Mouse (Mus musculus): ENCODE data around the gene Higd2a. TPM values are rescaled to one million over a fixed set of nuclear protein-coding genes. Genes with fewer than 3 reads are reported as not detected.

The Higd2a gene
- polyA plus RNA-seq, 1 experiment from 2014 or later: 241 TPM

DNA sequence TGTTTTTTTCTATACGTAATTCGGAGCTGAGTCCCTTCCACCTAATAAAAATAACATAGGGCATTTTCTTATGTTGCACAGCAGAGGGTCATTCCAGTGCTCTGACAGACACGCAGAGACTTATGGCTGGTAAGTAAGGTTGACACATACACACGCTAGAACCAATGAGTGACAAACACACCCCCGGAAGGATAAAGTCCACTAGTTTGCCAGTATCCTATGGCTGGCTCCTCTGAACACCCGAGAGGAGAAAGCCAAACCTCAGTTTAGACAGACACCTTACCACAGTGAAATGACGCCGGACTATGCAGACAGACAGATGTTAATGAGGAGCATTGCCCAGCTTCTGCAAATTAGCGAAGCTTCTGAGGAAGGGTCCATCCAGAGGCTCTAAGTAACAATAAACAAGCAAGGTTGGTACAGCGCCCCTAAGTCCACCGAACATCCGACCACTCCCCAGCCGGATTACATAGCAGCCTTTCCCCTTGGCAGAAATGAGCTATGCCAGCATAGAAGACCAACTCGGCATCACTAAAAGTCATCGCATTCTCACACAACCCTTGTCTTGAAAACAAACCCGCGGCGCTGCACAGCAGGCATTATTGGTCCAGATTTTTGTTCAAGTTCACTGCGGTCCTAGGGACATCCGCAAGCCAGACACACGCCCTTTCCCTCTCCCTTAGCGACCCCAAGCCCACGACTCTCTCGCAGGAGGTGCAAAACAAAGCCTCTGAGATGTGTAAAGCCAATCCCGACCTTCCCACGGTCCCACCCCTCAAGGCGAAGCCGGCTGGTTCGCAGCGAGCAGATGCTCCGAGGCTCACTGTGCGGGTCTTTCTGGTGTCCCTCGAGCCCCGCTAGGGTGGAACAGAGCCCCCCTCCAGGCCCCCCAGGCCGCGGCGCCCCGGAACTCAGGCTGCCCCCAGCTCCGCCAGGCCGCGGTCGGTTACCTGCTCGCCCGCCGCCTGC is 25.5 kb upstream of the Higd2a start:
- peaks cover 3% of the 10 kb centered on the region for H3K36me3 ChIP-seq (ENCODE audit: control insufficient read depth, insufficient read depth, low read length)
- peak; percentile 55 for ATAC-seq (replicated peaks; ENCODE audit: insufficient number of reproducible peaks, low FRiP score, low TSS enrichment)
- H3K27me3 ChIP-seq (ENCODE audit: control insufficient read depth, insufficient read depth, low read length): no peaks in the 10 kb centered on the region
- H3K4me2 ChIP-seq: peak overlapping the region; percentile 83
- WGBS (ENCODE audit: insufficient replicate concordance): 11% methylated on average over 45 of the region's 45 CpGs
- H3K27ac ChIP-seq (ENCODE audit: low read depth, low read length): peak overlapping the region; percentile 42; the same call in 1 of the 2 replicates
- H3K4me1 ChIP-seq (ENCODE audit: control insufficient read depth, insufficient read depth, low read length): peaks cover 7% of the 10 kb centered on the region; the same call in 1 of the 2 replicates
- peak overlapping the region; percentile 96 for H3K4me3 ChIP-seq (ENCODE audit: low read depth, low read length)
- H3K9ac ChIP-seq (ENCODE audit: low read depth, low read length): peak overlapping the region; percentile 98
- no peaks in the 10 kb centered on the region for H3K9me3 ChIP-seq (replicated peaks; ENCODE audit: control insufficient read depth, low read length)

DNA sequence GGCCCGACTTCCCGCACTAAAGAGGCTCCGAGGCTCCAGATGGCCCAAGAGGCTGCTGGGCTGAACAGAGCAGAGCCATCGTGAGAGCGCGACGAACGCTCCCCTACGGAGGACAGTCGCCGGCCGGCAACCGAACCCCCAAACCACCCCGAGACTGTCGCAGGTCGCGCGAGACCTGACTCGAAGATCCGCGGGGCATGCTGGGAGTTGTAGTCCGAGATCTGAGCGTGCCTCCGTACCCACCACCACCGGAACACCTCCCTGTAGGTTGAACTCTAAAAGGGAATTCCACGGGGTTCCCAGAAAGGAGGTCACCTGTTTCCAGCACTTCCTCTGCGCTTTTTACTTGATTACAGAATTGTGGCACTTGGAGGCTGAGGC is 24.8 kb upstream of the Higd2a start, which contains the start of gene 4833439L19Rik:
Gene 4833439L19Rik (minus strand): TSS at position 235 of the 381 bp plus-strand sequence.
- H3K9me3 ChIP-seq (replicated peaks; ENCODE audit: control insufficient read depth, low read length): no peaks in the 10 kb centered on the region
- H3K9ac ChIP-seq (ENCODE audit: low read depth, low read length): peak within 1 kb of the TSS; percentile 98
- H3K27ac ChIP-seq (ENCODE audit: low read depth, low read length): peak within 1 kb of the TSS; percentile 42; the same call in 1 of the 2 replicates
- H3K4me2 ChIP-seq: peak within 1 kb of the TSS; percentile 83
- H3K27me3 ChIP-seq (ENCODE audit: control insufficient read depth, insufficient read depth, low read length): no peaks in the 10 kb centered on the region
- peak within 1 kb of the TSS; percentile 96 for H3K4me3 ChIP-seq (ENCODE audit: low read depth, low read length)
- peaks cover 7% of the 10 kb centered on the region; the same call in 1 of the 2 replicates for H3K4me1 ChIP-seq (ENCODE audit: control insufficient read depth, insufficient read depth, low read length)
- WGBS (ENCODE audit: insufficient replicate concordance): under 1% methylated on average over 27 of the region's 27 CpGs
- no peaks in the 10 kb centered on the region; the same call in 1 of the 2 replicates for H3K36me3 ChIP-seq (ENCODE audit: control insufficient read depth, insufficient read depth, low read length)
- ATAC-seq (replicated peaks; ENCODE audit: insufficient number of reproducible peaks, low FRiP score, low TSS enrichment): peak; percentile 94

DNA sequence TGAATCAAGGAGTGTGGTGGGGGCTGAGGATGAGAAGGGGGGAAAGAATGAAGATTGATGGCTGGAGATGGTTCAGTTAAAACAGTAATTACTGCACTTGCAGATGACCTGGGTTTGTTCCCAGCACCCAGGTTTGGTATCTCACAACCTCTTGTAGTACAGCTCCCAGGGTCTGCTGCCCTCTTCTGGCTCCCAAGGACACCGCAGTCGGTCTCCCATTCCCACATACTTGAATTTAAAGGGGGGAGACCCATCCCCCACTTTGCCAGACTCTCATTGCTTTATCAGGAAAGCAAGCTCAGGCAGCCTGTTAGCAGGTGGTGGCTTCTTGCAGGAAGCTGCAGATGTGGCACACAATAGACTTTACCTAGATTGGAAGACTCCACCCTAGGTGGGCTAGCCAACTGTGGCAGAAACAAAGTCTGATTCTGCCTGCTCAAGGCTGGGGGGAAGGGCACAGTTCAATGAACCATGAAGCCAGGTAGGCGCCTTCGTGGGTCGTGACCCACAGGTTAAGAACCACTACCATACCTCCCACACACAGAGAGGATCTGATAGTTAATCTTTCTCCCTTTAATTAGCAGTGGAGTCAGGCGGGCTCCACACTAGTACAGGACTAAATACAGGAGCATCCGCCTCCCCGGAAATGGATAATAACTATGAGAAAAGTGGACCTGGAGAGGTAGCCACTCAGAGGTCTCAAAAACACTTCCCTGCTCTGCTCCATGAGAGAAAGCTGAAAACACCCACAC is 24.2 kb upstream of the Higd2a start:
- Histone ChIP-seq H3K9me3 (replicated peaks; ENCODE audit: control insufficient read depth, low read length) (no peaks in the 10 kb centered on the region), H3K9ac (ENCODE audit: low read depth, low read length) (peak overlapping the region; percentile 98; the same call in 1 of the 2 replicates), H3K4me3 (ENCODE audit: low read depth, low read length) (peak overlapping the region; percentile 96), H3K27ac (ENCODE audit: low read depth, low read length) (no peak overlapping the region), H3K27me3 (ENCODE audit: control insufficient read depth, insufficient read depth, low read length) (no peaks in the 10 kb centered on the region), H3K4me1 (ENCODE audit: control insufficient read depth, insufficient read depth, low read length) (peaks cover 7% of the 10 kb centered on the region; the same call in 1 of the 2 replicates), H3K4me2 (peak overlapping the region; percentile 83), H3K36me3 (ENCODE audit: control insufficient read depth, insufficient read depth, low read length) (no peaks in the 10 kb centered on the region; the same call in 1 of the 2 replicates)
- 42% methylated on average over 8 of the region's 8 CpGs for WGBS (ENCODE audit: insufficient replicate concordance)
- peak; percentile 37 for ATAC-seq (replicated peaks; ENCODE audit: insufficient number of reproducible peaks, low FRiP score, low TSS enrichment)

DNA sequence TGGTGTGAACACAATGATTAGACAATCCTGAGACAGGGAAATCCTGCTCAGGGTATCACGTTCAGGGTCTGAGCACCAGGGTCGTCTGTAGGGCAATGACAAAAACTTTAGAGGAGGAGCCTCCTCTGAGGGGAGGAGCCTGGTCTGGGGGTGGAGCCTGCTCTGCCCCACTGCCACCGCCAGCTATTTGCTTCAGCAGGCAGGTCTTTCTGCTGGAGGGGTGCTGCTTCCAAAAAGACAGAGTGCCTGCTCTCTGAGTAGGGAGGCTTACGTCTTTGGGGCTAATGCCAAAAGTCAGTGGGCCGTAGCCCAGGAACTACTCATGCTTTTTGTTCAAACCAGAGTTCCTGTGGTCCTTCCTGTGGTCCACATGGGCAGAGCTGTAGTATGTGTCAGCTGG is 21.6 kb upstream of the Higd2a start:
- Histone ChIP-seq H3K27me3 (ENCODE audit: control insufficient read depth, insufficient read depth, low read length) (no peaks in the 10 kb centered on the region), H3K9me3 (replicated peaks; ENCODE audit: control insufficient read depth, low read length) (no peaks in the 10 kb centered on the region), H3K36me3 (ENCODE audit: control insufficient read depth, insufficient read depth, low read length) (no peaks in the 10 kb centered on the region), H3K4me2 (no peak overlapping the region), H3K4me1 (ENCODE audit: control insufficient read depth, insufficient read depth, low read length) (peaks cover 7% of the 10 kb centered on the region; the same call in 1 of the 2 replicates), H3K4me3 (ENCODE audit: low read depth, low read length) (no peak overlapping the region), H3K27ac (ENCODE audit: low read depth, low read length) (no peak overlapping the region), H3K9ac (ENCODE audit: low read depth, low read length) (no peak overlapping the region)
- WGBS (ENCODE audit: insufficient replicate concordance): 41% methylated on average over 5 of the region's 5 CpGs
- ATAC-seq (replicated peaks; ENCODE audit: insufficient number of reproducible peaks, low FRiP score, low TSS enrichment): no peak

DNA sequence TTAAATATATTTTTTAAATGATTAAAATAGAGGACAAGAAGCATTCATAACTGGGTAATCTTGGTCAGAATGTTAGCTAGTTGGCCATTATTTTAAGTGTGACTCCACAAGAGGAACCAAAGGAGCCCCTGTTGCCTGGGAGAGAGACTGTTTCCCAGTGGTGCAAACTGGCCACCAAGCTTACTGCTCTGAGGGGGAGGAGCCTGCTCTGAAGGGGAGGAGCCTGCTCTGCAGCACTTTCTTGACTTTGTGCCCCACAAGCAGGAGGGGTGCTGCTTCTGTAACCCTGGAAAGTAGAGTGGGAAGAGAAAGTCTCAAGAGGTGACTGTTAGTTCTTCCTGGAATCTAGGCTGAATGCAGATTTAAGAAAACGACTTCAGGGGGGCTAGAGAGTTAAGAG is 20.7 kb upstream of the Higd2a start:
- Histone ChIP-seq H3K9me3 (replicated peaks; ENCODE audit: control insufficient read depth, low read length) (no peaks in the 10 kb centered on the region), H3K4me1 (ENCODE audit: control insufficient read depth, insufficient read depth, low read length) (peaks cover 3% of the 10 kb centered on the region; the same call in 1 of the 2 replicates), H3K4me2 (no peak overlapping the region), H3K27me3 (ENCODE audit: control insufficient read depth, insufficient read depth, low read length) (no peaks in the 10 kb centered on the region), H3K36me3 (ENCODE audit: control insufficient read depth, insufficient read depth, low read length) (no peaks in the 10 kb centered on the region), H3K4me3 (ENCODE audit: low read depth, low read length) (no peak overlapping the region), H3K9ac (ENCODE audit: low read depth, low read length) (no peak overlapping the region), H3K27ac (ENCODE audit: low read depth, low read length) (no peak overlapping the region)
- ATAC-seq (replicated peaks; ENCODE audit: insufficient number of reproducible peaks, low FRiP score, low TSS enrichment): no peak
- WGBS (ENCODE audit: insufficient replicate concordance): 45% methylated on average over 1 of the region's 1 CpGs

DNA sequence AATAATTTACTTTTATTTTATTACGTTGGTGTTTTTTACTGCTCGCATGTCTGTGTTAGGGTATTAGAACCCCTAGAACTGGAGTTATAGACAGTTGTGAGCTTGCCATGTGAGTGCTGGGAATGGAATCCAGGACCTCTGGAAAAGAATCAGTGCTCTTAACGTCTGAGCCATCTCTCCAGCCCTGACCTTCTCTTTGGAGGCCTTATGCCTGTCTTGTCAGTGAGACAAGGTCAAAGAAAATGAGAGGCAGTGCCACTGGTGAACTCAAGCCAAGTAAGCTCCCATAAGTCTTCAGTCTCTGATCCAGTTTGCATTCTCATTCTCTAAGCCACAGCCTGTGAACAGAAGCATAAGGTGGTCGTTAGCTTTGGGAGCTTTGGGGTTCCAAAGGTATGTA is 19.3 kb upstream of the Higd2a start:
- Histone ChIP-seq H3K36me3 (ENCODE audit: control insufficient read depth, insufficient read depth, low read length) (no peaks in the 10 kb centered on the region), H3K27me3 (ENCODE audit: control insufficient read depth, insufficient read depth, low read length) (no peaks in the 10 kb centered on the region), H3K9me3 (replicated peaks; ENCODE audit: control insufficient read depth, low read length) (no peaks in the 10 kb centered on the region), H3K4me1 (ENCODE audit: control insufficient read depth, insufficient read depth, low read length) (peaks cover 4% of the 10 kb centered on the region; the same call in 1 of the 2 replicates), H3K4me2 (no peak overlapping the region), H3K4me3 (ENCODE audit: low read depth, low read length) (no peak overlapping the region), H3K27ac (ENCODE audit: low read depth, low read length) (no peak overlapping the region), H3K9ac (ENCODE audit: low read depth, low read length) (no peak overlapping the region)
- ATAC-seq (replicated peaks; ENCODE audit: insufficient number of reproducible peaks, low FRiP score, low TSS enrichment): no peak
- 68% methylated on average over 4 of the region's 4 CpGs for WGBS (ENCODE audit: insufficient replicate concordance)

DNA sequence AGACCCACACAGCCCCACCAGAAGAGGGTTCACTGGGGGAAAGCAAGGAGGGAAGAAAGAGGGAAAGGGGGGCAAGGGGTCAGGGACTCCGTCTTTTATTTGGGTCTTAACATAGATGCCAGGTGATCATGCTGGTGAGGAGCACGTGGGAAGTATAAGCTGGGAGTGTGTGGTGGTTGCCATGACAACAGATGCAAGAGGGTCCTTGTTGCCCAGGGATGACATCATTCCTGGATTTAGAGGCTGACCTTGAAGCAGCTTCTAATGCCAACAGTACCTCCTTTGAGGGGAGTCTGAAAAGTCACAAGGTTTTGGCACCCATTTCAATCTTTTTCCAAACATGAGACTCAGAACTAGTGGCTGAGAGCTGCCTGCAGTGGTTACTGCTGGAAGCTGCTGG is 18.4 kb upstream of the Higd2a start:
- no peak overlapping the region for H3K27ac ChIP-seq (ENCODE audit: low read depth, low read length)
- H3K36me3 ChIP-seq (ENCODE audit: control insufficient read depth, insufficient read depth, low read length): no peaks in the 10 kb centered on the region; the same call in 1 of the 2 replicates
- no peak overlapping the region for H3K4me3 ChIP-seq (ENCODE audit: low read depth, low read length)
- no peak for ATAC-seq (replicated peaks; ENCODE audit: insufficient number of reproducible peaks, low FRiP score, low TSS enrichment)
- no peak overlapping the region; the same call in 1 of the 2 replicates for H3K4me2 ChIP-seq
- 0 out of 2 replicates have a peak overlapping the region, but pooled peaks have one; percentile 28 for H3K9ac ChIP-seq (ENCODE audit: low read depth, low read length)
- H3K27me3 ChIP-seq (ENCODE audit: control insufficient read depth, insufficient read depth, low read length): no peaks in the 10 kb centered on the region
- H3K9me3 ChIP-seq (replicated peaks; ENCODE audit: control insufficient read depth, low read length): no peaks in the 10 kb centered on the region
- whole genome bisulfite sequencing (ENCODE audit: insufficient replicate concordance): 52% methylated on average over 2 of the region's 2 CpGs
- peaks cover 7% of the 10 kb centered on the region; the same call in 1 of the 2 replicates for H3K4me1 ChIP-seq (ENCODE audit: control insufficient read depth, insufficient read depth, low read length)

DNA sequence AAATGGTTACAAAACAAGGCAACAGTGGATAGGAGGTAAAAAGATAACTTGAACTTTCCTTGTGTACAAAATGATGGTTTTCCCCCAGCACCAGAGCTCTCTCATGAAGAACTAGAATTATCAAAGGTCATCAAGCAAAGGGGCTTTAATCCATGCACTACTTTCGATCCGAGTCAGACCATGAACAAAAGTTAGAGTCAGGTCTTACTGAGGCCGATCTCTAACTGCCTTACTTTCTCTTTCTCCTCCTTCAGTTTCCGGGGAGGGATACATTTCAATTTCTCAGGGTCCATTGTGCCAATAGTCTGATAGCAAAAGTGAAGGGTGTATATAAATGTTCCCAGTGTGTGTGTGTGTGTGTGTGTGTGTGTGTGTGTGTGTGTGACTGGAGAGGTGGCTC is 17.4 kb upstream of the Higd2a start:
- H3K27me3 ChIP-seq (ENCODE audit: control insufficient read depth, insufficient read depth, low read length): no peaks in the 10 kb centered on the region
- H3K4me3 ChIP-seq (ENCODE audit: low read depth, low read length): no peak overlapping the region
- H3K36me3 ChIP-seq (ENCODE audit: control insufficient read depth, insufficient read depth, low read length): no peaks in the 10 kb centered on the region; the same call in 1 of the 2 replicates
- WGBS (ENCODE audit: insufficient replicate concordance): 76% methylated on average over 4 of the region's 4 CpGs
- ATAC-seq (replicated peaks; ENCODE audit: insufficient number of reproducible peaks, low FRiP score, low TSS enrichment): no peak
- no peak overlapping the region for H3K4me2 ChIP-seq
- H3K9me3 ChIP-seq (replicated peaks; ENCODE audit: control insufficient read depth, low read length): no peaks in the 10 kb centered on the region
- no peak overlapping the region for H3K9ac ChIP-seq (ENCODE audit: low read depth, low read length)
- no peak overlapping the region for H3K27ac ChIP-seq (ENCODE audit: low read depth, low read length)
- H3K4me1 ChIP-seq (ENCODE audit: control insufficient read depth, insufficient read depth, low read length): peaks cover 7% of the 10 kb centered on the region; the same call in 1 of the 2 replicates

All from heart, embryonic 11.5 days (tissue).